Mouse (Mus musculus) forebrain, embryonic 13.5 days (tissue): ENCODE results near the gene Nxpe4. TPM values are rescaled to one million over a fixed set of nuclear protein-coding genes. Genes with fewer than 3 reads are reported as not detected.
"Not testable (repeated sequence)": the region's sequence is repeated elsewhere in the genome, so short reads cannot be mapped to it uniquely, and the experiment has no call there.

Experiments
- ATAC-seq: fragments of 200-750 bp; cut with Nextera tagmentation; 2 replicates; pipeline ENCODE4 v1.8.0; 2017
- H3K27ac ChIP-seq: fragments of 300-500 bp; sonication (generic); 2 replicates; pipeline ENCODE4 v1.5.1; 2015; ENCODE audit warnings: inconsistent platforms, mild to moderate bottlenecking, moderate library complexity
- H3K27me3 ChIP-seq: fragments of 300-500 bp; sonication (generic); 2 replicates; pipeline ENCODE4 v1.6.1; 2015; ENCODE audit warnings: mild to moderate bottlenecking, inconsistent platforms
- H3K36me3 ChIP-seq: fragments of 300-500 bp; sonication (generic); 2 replicates; pipeline ENCODE4 v1.6.1; 2015; ENCODE audit warnings: mild to moderate bottlenecking, inconsistent platforms; ENCODE audit not compliant: poor library complexity, severe bottlenecking
- H3K4me1 ChIP-seq: fragments of 300-500 bp; sonication (generic); 2 replicates; pipeline ENCODE4 v1.6.1; 2015; ENCODE audit warnings: inconsistent platforms
- H3K4me2 ChIP-seq: fragments of 300-500 bp; sonication (generic); 2 replicates; pipeline ENCODE4 v1.6.1; 2015; ENCODE audit warnings: inconsistent platforms, mild to moderate bottlenecking, moderate library complexity
- H3K4me3 ChIP-seq: fragments of 300-500 bp; sonication (generic); 2 replicates; pipeline ENCODE4 v1.5.1; 2015; ENCODE audit warnings: mild to moderate bottlenecking, inconsistent platforms
- H3K9ac ChIP-seq: fragments of 300-500 bp; sonication (generic); 2 replicates; pipeline ENCODE4 v1.6.1; 2015; ENCODE audit warnings: mild to moderate bottlenecking, inconsistent platforms
- H3K9me3 ChIP-seq: fragments of 300-500 bp; sonication (generic); replicated peaks from 2 replicates; pipeline ENCODE4 v1.6.1; 2016; ENCODE audit warnings: inconsistent platforms
- WGBS: fragments of 180-500 bp; shearing (Covaris S2); methylation state at CpG from one replicate; pipeline ENCODE4 v1.1.7; 2015; 5-methylcytosine and 5-hydroxymethylcytosine counted together
- polyA plus RNA-seq: library from polyadenylated mRNA; unstranded; fragments of >200 nt; fragmentation: Nextera tagmentation; extraction: Ambion mirVana; gene quantifications from 2 replicates; pipeline ENCODE4 v1.2.1, GENCODE M21; 2015

The Nxpe4 gene
- polyA plus RNA-seq, 1 experiment from 2014 or later, result 5.5 TPM

GRCm38 (mm10) chr9:48388451-48388850, 226.6 kb downstream of the Nxpe4 start:
- no peaks in the 10 kb centered on the region for H3K27me3 ChIP-seq
- H3K36me3 ChIP-seq, result no peaks in the 10 kb centered on the region
- no peak overlapping the region for H3K4me2 ChIP-seq
- H3K9ac ChIP-seq, result no peak overlapping the region
- no peak overlapping the region for H3K27ac ChIP-seq
- no peak overlapping the region for H3K4me3 ChIP-seq
- no peaks in the 10 kb centered on the region for H3K4me1 ChIP-seq
- WGBS, result 90% methylated on average over 4 of the region's 4 CpGs
- no peak for ATAC-seq
- H3K9me3 ChIP-seq, result no peaks in the 10 kb centered on the region

- Histone ChIP-seq H3K4me3 (no peak overlapping the region), H3K36me3 (no peaks in the 10 kb centered on the region), H3K27me3 (no peaks in the 10 kb centered on the region), H3K27ac (no peak overlapping the region), H3K4me2 (no peak overlapping the region), H3K4me1 (no peaks in the 10 kb centered on the region), H3K9ac (no peak overlapping the region), H3K9me3 (no peaks in the 10 kb centered on the region)
- 78% methylated on average over 3 of the region's 3 CpGs for WGBS
- no peak for ATAC-seq
These were observed 228.2 kb downstream of the Nxpe4 start for GRCm38 (mm10) chr9:48389983-48390382.

- ATAC-seq, result no peak
- H3K4me1 ChIP-seq, result no peaks in the 10 kb centered on the region
- H3K9me3 ChIP-seq, result no peaks in the 10 kb centered on the region
- no peak overlapping the region for H3K9ac ChIP-seq
- no peaks in the 10 kb centered on the region for H3K36me3 ChIP-seq
- no peak overlapping the region for H3K27ac ChIP-seq
- H3K27me3 ChIP-seq, result no peaks in the 10 kb centered on the region
- H3K4me3 ChIP-seq, result no peak overlapping the region
- WGBS, result 95% methylated on average over 10 of the region's 10 CpGs
- H3K4me2 ChIP-seq, result no peak overlapping the region
These were observed 241.9 kb downstream of the Nxpe4 start for GRCm38 (mm10) chr9:48403590-48404209.

GRCm38 (mm10) chr9:48404687-48405086, 242.9 kb downstream of the Nxpe4 start:
- no peaks in the 10 kb centered on the region for H3K36me3 ChIP-seq
- no peak overlapping the region for H3K4me3 ChIP-seq
- no peaks in the 10 kb centered on the region for H3K27me3 ChIP-seq
- H3K4me1 ChIP-seq, result no peaks in the 10 kb centered on the region
- no peaks in the 10 kb centered on the region for H3K9me3 ChIP-seq
- 66% methylated on average over 3 of the region's 3 CpGs for WGBS
- H3K4me2 ChIP-seq, result no peak overlapping the region
- H3K9ac ChIP-seq, result no peak overlapping the region
- H3K27ac ChIP-seq, result no peak overlapping the region
- ATAC-seq, result no peak

- 87% methylated on average over 10 of the region's 10 CpGs for WGBS
- no peak for ATAC-seq
- Histone ChIP-seq H3K4me3 (no peak overlapping the region), H3K27me3 (no peaks in the 10 kb centered on the region), H3K4me2 (no peak overlapping the region), H3K36me3 (no peaks in the 10 kb centered on the region), H3K9me3 (no peaks in the 10 kb centered on the region), H3K4me1 (no peaks in the 10 kb centered on the region), H3K27ac (no peak overlapping the region), H3K9ac (no peak overlapping the region)
These were observed 245.9 kb downstream of the Nxpe4 start for GRCm38 (mm10) chr9:48407549-48408327.

GRCm38 (mm10) chr9:48410217-48411035, 248.6 kb downstream of the Nxpe4 start:
- 87% methylated on average over 6 of the region's 6 CpGs for WGBS
- no peaks in the 10 kb centered on the region for H3K9me3 ChIP-seq
- H3K4me1 ChIP-seq, result no peaks in the 10 kb centered on the region
- H3K4me3 ChIP-seq, result no peak overlapping the region
- H3K9ac ChIP-seq, result no peak overlapping the region
- ATAC-seq, result no peak
- no peaks in the 10 kb centered on the region for H3K36me3 ChIP-seq
- H3K27me3 ChIP-seq, result no peaks in the 10 kb centered on the region
- H3K4me2 ChIP-seq, result no peak overlapping the region
- H3K27ac ChIP-seq, result no peak overlapping the region

- 71% methylated on average over 2 of the region's 2 CpGs for WGBS
- no peak for ATAC-seq
- H3K27ac ChIP-seq, result no peak overlapping the region
- no peak overlapping the region for H3K4me3 ChIP-seq
- no peaks in the 10 kb centered on the region for H3K4me1 ChIP-seq
- H3K36me3 ChIP-seq, result no peaks in the 10 kb centered on the region
- H3K9me3 ChIP-seq, result no peaks in the 10 kb centered on the region
- H3K9ac ChIP-seq, result no peak overlapping the region
- H3K4me2 ChIP-seq, result no peak overlapping the region
- H3K27me3 ChIP-seq, result no peaks in the 10 kb centered on the region
These were observed 251.8 kb downstream of the Nxpe4 start for GRCm38 (mm10) chr9:48413591-48413990.

GRCm38 (mm10) chr9:48417366-48417765, 255.5 kb downstream of the Nxpe4 start:
- not testable (repeated sequence) for H3K9ac ChIP-seq, H3K36me3 ChIP-seq, ATAC-seq, H3K4me3 ChIP-seq, H3K27ac ChIP-seq, H3K4me1 ChIP-seq, H3K4me2 ChIP-seq, H3K27me3 ChIP-seq, H3K9me3 ChIP-seq
- WGBS, result 94% methylated on average over 8 of the region's 8 CpGs

- 87% methylated on average over 3 of the region's 3 CpGs for WGBS
- Histone ChIP-seq H3K9ac (no peak overlapping the region), H3K4me3 (no peak overlapping the region), H3K27me3 (no peaks in the 10 kb centered on the region), H3K4me1 (no peaks in the 10 kb centered on the region), H3K9me3 (no peaks in the 10 kb centered on the region), H3K4me2 (no peak overlapping the region), H3K27ac (no peak overlapping the region), H3K36me3 (no peaks in the 10 kb centered on the region)
- no peak for ATAC-seq
These were observed 256.2 kb downstream of the Nxpe4 start for GRCm38 (mm10) chr9:48417994-48418393.

- ATAC-seq, result no peak
- H3K27me3 ChIP-seq, result no peaks in the 10 kb centered on the region
- WGBS, result 66% methylated on average over 2 of the region's 2 CpGs
- no peaks in the 10 kb centered on the region for H3K36me3 ChIP-seq
- H3K4me1 ChIP-seq, result no peaks in the 10 kb centered on the region
- no peaks in the 10 kb centered on the region for H3K9me3 ChIP-seq
- H3K4me2 ChIP-seq, result no peak overlapping the region
- no peak overlapping the region for H3K4me3 ChIP-seq
- H3K27ac ChIP-seq, result no peak overlapping the region
- H3K9ac ChIP-seq, result no peak overlapping the region
These were observed 256.6 kb downstream of the Nxpe4 start for GRCm38 (mm10) chr9:48418397-48418796.

- 74% methylated on average over 8 of the region's 8 CpGs for WGBS
- Histone ChIP-seq H3K4me1 (no peaks in the 10 kb centered on the region), H3K27ac (no peak overlapping the region), H3K4me3 (no peak overlapping the region), H3K9me3 (no peaks in the 10 kb centered on the region), H3K36me3 (no peaks in the 10 kb centered on the region), H3K9ac (no peak overlapping the region), H3K4me2 (no peak overlapping the region), H3K27me3 (no peaks in the 10 kb centered on the region)
- ATAC-seq, result no peak
These were observed 257.0 kb downstream of the Nxpe4 start for GRCm38 (mm10) chr9:48418829-48419228.

- Histone ChIP-seq H3K27ac (no peak overlapping the region), H3K9me3 (no peaks in the 10 kb centered on the region), H3K36me3 (no peaks in the 10 kb centered on the region), H3K4me3 (no peak overlapping the region), H3K4me1 (no peaks in the 10 kb centered on the region), H3K27me3 (no peaks in the 10 kb centered on the region), H3K4me2 (no peak overlapping the region), H3K9ac (no peak overlapping the region)
- WGBS, result 77% methylated on average over 7 of the region's 7 CpGs
- no peak for ATAC-seq
These were observed 258.6 kb downstream of the Nxpe4 start for GRCm38 (mm10) chr9:48420437-48420836.
